Mouse (Mus musculus) erythroblast, adult 5-6 weeks (primary cell): Measurements from ENCODE around the gene Srpk2. TPM values are rescaled to one million over a fixed set of nuclear protein-coding genes. Genes with fewer than 3 reads are reported as not detected.
"Not testable (repeated sequence)": the region's sequence is repeated elsewhere in the genome, so short reads cannot be mapped to it uniquely, and the experiment has no call there.

Experiments used
- ATAC-seq: replicated peaks from 2 replicates; pipeline ENCODE4 v1.8.0; 2016; ENCODE audit warnings: moderate number of reproducible peaks, mild to moderate bottlenecking, moderate TSS enrichment, inconsistent platforms; ENCODE audit not compliant: poor library complexity, low FRiP score, severe bottlenecking
- total RNA-seq, 2 experiments: library from RNA; stranded (forward) in 1 of 2; stranded (reverse) in 1 of 2; fragments of 150-400 nt in 1 of 2; fragments of 200-764, 138-1000 nt in 1 of 2; gene quantifications; 2 replicates each; pipeline versions ENCODE4 v1.2.3 to v1.2.4; 2015 to 2017; ENCODE audit warnings: low replicate concordance in 2 of 2

Gene Srpk2
- total RNA-seq, 2 experiments from 2014 or later, result 15.2 to 18.7 TPM

- peak; percentile 66 for ATAC-seq
Measured at GRCm38 (mm10) chr5:23617104-23617415, 67.4 kb downstream of the Srpk2 start.

GRCm38 (mm10) chr5:23616270-23617103 is 67.9 kb downstream of the Srpk2 start:
- ATAC-seq, result peak; percentile 87

- ATAC-seq, result no peak
Measured at GRCm38 (mm10) chr5:23615586-23616269, 68.7 kb downstream of the Srpk2 start.

- no peak for ATAC-seq
Measured at GRCm38 (mm10) chr5:23612856-23613255, 71.6 kb downstream of the Srpk2 start.

- no peak for ATAC-seq
Measured at GRCm38 (mm10) chr5:23604036-23604705, 80.2 kb downstream of the Srpk2 start.

GRCm38 (mm10) chr5:23599750-23600537 is 84.5 kb downstream of the Srpk2 start:
- ATAC-seq, result no peak

GRCm38 (mm10) chr5:23599171-23599570 is 85.2 kb downstream of the Srpk2 start:
- ATAC-seq, result no peak

GRCm38 (mm10) chr5:23598491-23598890 is 85.9 kb downstream of the Srpk2 start:
- ATAC-seq, result no peak

- ATAC-seq, result no peak
Measured at GRCm38 (mm10) chr5:23597999-23598398, 86.4 kb downstream of the Srpk2 start.

GRCm38 (mm10) chr5:23597260-23597864 is 87.1 kb downstream of the Srpk2 start:
- ATAC-seq, result no peak

- ATAC-seq, result no peak
Measured at GRCm38 (mm10) chr5:23596326-23596965, 88.0 kb downstream of the Srpk2 start.

GRCm38 (mm10) chr5:23590298-23590697 is 94.1 kb downstream of the Srpk2 start:
- not testable (repeated sequence) for ATAC-seq

GRCm38 (mm10) chr5:23587614-23588013 is 96.8 kb downstream of the Srpk2 start:
- ATAC-seq, result no peak

GRCm38 (mm10) chr5:23586531-23587453 is 97.6 kb downstream of the Srpk2 start:
- ATAC-seq, result no peak

GRCm38 (mm10) chr5:23581484-23582060 is 102.8 kb downstream of the Srpk2 start:
- ATAC-seq, result no peak

- ATAC-seq, result no peak
Measured at GRCm38 (mm10) chr5:23579120-23579880, 105.1 kb downstream of the Srpk2 start.

GRCm38 (mm10) chr5:23578322-23578957 is 106.0 kb downstream of the Srpk2 start:
- ATAC-seq, result no peak
